Mouse (Mus musculus): Measurements from ENCODE around the gene Prkcz. TPM values are rescaled to one million over a fixed set of nuclear protein-coding genes. Genes with fewer than 3 reads are reported as not detected.

The Prkcz gene
- polyA plus RNA-seq, 1 experiment from 2014 or later: 63.3 TPM

DNA sequence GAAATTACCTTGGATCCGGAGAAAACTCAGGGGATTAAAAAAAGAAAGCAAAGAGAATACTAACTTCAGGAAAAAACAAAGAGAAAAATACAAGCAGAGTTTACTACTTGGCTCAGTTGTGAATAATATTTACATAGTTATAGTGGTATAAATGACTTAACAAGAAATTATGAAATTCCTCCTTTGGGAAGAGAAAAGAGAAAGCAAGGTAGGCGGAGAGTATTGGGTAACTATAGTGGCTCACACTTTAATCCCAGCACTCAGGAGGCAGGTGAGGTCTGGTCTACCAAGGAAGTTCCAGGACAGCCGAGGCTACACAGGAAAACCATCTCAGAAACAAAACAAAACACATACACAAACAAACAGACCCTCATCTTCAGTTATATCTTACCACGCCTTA lies 133.2 kb downstream of the Prkcz start:
- H3K27me3 ChIP-seq: 0 out of 2 replicates have a peak, but pooled peaks cover 3% of the 10 kb centered on the region
- H3K9ac ChIP-seq: no peak overlapping the region
- no peaks in the 10 kb centered on the region for H3K9me3 ChIP-seq
- ATAC-seq (ENCODE audit: low FRiP score): no peak
- peaks cover 12% of the 10 kb centered on the region; the same call in 1 of the 2 replicates for H3K4me1 ChIP-seq (replicated peaks)
- WGBS: 96% methylated on average over 4 of the region's 4 CpGs
- no peak overlapping the region for H3K4me2 ChIP-seq
- H3K27ac ChIP-seq: no peak overlapping the region
- H3K4me3 ChIP-seq: no peak overlapping the region
- no peaks in the 10 kb centered on the region for H3K36me3 ChIP-seq

DNA sequence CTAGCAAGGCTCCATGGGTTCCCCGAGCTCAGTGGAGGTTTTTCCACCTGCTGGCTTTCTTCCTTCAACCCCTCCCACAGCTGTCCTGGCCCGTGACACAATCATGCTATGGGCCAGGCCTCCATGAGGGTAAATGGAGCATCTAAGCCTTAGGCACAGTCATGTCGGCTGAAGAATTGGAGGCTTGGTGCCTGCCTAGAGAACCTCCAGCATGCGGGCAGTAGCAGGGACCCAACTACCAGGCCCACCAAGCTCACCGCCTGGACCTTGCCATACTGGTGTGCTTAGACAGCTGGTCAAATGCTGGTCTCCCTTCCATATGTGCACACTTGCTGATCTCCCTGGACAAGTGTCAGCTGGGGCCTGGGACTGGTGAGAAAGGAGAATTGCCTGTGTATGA lies 135.2 kb downstream of the Prkcz start:
- WGBS: 82% methylated on average over 5 of the region's 5 CpGs
- H3K9ac ChIP-seq: no peak overlapping the region; the same call in 1 of the 2 replicates

DNA sequence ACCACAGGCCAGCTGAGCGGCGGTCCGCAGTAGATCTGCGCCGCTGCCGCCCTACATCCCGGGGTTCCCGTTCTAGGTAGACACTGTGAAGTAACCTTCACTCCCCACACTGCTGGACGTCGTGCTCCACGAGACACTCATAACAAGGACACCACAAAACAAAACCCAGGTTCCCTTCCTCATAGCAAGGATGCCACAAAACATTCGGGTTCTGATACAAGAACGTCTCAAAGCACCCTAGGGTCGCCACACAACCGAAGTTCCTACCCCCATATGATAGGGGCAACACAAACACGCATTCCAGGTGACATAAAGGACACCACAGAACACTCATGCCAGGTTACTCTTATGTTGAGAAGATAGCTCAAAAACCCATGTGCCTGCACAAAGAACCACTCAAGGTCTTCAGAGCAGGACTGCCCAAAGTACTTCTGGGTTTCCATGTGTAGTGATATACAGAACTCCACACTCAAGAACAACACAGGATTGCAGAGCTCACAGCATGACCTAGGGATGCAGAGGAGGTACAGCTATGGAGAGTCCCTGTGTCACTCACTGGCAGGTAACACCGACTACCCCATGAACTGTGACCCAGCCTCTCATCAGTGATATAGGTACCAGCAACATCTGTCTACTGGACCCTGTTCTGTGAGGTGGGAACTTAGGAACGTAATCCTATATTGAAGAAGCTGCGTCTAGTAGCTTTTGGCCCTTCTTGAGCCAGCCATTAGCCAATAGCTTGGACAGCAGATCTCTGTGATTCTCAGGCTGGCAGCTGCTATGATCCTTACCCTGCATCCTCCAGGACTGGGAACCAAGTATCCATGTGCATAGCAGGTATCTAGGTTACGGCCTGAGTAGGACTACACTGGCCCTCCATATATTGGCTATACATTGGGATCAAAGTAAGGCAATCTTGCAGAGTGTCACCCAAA lies 137.3 kb downstream of the Prkcz start:
- Histone ChIP-seq H3K27ac (peak overlapping the region; percentile 95), H3K36me3 (no peaks in the 10 kb centered on the region), H3K4me2 (peak overlapping the region; percentile 61), H3K4me3 (peak overlapping the region; percentile 93), H3K27me3 (0 out of 2 replicates have a peak, but pooled peaks cover 3% of the 10 kb centered on the region), H3K9me3 (no peaks in the 10 kb centered on the region), H3K9ac (peak overlapping the region; percentile 84), H3K4me1 (replicated peaks) (peaks cover 37% of the 10 kb centered on the region)
- WGBS: 33% methylated on average over 20 of the region's 20 CpGs
- no peak for ATAC-seq (ENCODE audit: low FRiP score)

More for the DNA sequence above, 135.2 kb downstream of the Prkcz start:
- no peaks in the 10 kb centered on the region for H3K9me3 ChIP-seq
- H3K4me1 ChIP-seq (replicated peaks): peaks cover 17% of the 10 kb centered on the region
- no peak overlapping the region for H3K27ac ChIP-seq
- H3K4me3 ChIP-seq: no peak overlapping the region
- H3K27me3 ChIP-seq: 0 out of 2 replicates have a peak, but pooled peaks cover 3% of the 10 kb centered on the region
- ATAC-seq (ENCODE audit: low FRiP score): no peak
- no peaks in the 10 kb centered on the region for H3K36me3 ChIP-seq
- no peak overlapping the region for H3K4me2 ChIP-seq

- Histone ChIP-seq H3K27me3 (0 out of 2 replicates have a peak, but pooled peaks cover 3% of the 10 kb centered on the region), H3K4me2 (peak overlapping the region; percentile 61), H3K36me3 (no peaks in the 10 kb centered on the region), H3K9ac (peak overlapping the region; percentile 84), H3K4me3 (peak overlapping the region; percentile 93), H3K27ac (peak overlapping the region; percentile 95), H3K4me1 (replicated peaks) (peaks cover 46% of the 10 kb centered on the region), H3K9me3 (no peaks in the 10 kb centered on the region)
- under 1% methylated on average over 89 of the region's 116 CpGs for WGBS
- peak; percentile 100 for ATAC-seq (ENCODE audit: low FRiP score)
These were observed 138.1 kb downstream of the Prkcz start for GRCm38 (mm10) chr4:155222841-155223593.

DNA sequence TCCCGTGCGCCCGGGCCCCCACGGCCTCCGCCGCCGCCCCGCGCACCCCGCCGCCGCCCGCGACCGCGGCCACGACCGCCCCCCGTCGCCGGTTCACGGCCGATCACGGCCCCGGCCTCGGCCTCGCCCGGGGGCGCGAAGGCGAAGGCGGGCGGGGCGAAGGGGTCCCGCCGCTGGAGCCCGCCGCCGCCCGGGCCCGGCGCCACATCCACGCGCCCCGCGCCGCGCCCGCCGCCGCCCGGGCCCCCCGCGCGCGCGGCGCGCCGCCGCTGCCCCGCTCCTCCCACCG lies 138.7 kb downstream of the Prkcz start, which contains the start of gene Ski:
Gene Ski, minus strand, starts transcription at position 41 of the 289 bp plus-strand sequence.
- H3K4me1 ChIP-seq (replicated peaks): peaks cover 51% of the 10 kb centered on the region

GRCm38 (mm10) chr4:155221599-155222551 lies 139.3 kb downstream of the Prkcz start:
- ATAC-seq (ENCODE audit: low FRiP score): no peak
- H3K4me3 ChIP-seq: peak overlapping the region; percentile 93
- under 1% methylated on average over 91 of the region's 93 CpGs for WGBS
- H3K9me3 ChIP-seq: no peaks in the 10 kb centered on the region
- peaks cover 57% of the 10 kb centered on the region for H3K4me1 ChIP-seq (replicated peaks)
- H3K27me3 ChIP-seq: 0 out of 2 replicates have a peak, but pooled peaks cover 3% of the 10 kb centered on the region
- peak overlapping the region; percentile 98 for H3K9ac ChIP-seq
- H3K4me2 ChIP-seq: peak overlapping the region; percentile 100
- peak overlapping the region; percentile 92 for H3K27ac ChIP-seq
- H3K36me3 ChIP-seq: no peaks in the 10 kb centered on the region

More for the DNA sequence above, 138.7 kb downstream of the Prkcz start, which contains the start of gene Ski:
- Histone ChIP-seq H3K27ac (peak within 1 kb of the TSS; percentile 95), H3K36me3 (no peaks in the 10 kb centered on the region), H3K27me3 (0 out of 2 replicates have a peak, but pooled peaks cover 3% of the 10 kb centered on the region), H3K4me3 (peak within 1 kb of the TSS; percentile 93), H3K4me2 (peak within 1 kb of the TSS; percentile 100), H3K9me3 (no peaks in the 10 kb centered on the region), H3K9ac (peak within 1 kb of the TSS; percentile 98)
- 0% methylated on average over 11 of the region's 63 CpGs for WGBS
- ATAC-seq (ENCODE audit: low FRiP score): no peak

- Histone ChIP-seq H3K4me2 (peak overlapping the region; percentile 100), H3K9ac (peak overlapping the region; percentile 98), H3K27me3 (0 out of 2 replicates have a peak, but pooled peaks cover 3% of the 10 kb centered on the region), H3K36me3 (no peaks in the 10 kb centered on the region), H3K4me1 (replicated peaks) (peaks cover 65% of the 10 kb centered on the region), H3K27ac (peak overlapping the region; percentile 92), H3K9me3 (no peaks in the 10 kb centered on the region), H3K4me3 (peak overlapping the region; percentile 93)
- ATAC-seq (ENCODE audit: low FRiP score): no peak
- under 1% methylated on average over 7 of the region's 7 CpGs for WGBS
These were observed 140.1 kb downstream of the Prkcz start for GRCm38 (mm10) chr4:155221106-155221505.

DNA sequence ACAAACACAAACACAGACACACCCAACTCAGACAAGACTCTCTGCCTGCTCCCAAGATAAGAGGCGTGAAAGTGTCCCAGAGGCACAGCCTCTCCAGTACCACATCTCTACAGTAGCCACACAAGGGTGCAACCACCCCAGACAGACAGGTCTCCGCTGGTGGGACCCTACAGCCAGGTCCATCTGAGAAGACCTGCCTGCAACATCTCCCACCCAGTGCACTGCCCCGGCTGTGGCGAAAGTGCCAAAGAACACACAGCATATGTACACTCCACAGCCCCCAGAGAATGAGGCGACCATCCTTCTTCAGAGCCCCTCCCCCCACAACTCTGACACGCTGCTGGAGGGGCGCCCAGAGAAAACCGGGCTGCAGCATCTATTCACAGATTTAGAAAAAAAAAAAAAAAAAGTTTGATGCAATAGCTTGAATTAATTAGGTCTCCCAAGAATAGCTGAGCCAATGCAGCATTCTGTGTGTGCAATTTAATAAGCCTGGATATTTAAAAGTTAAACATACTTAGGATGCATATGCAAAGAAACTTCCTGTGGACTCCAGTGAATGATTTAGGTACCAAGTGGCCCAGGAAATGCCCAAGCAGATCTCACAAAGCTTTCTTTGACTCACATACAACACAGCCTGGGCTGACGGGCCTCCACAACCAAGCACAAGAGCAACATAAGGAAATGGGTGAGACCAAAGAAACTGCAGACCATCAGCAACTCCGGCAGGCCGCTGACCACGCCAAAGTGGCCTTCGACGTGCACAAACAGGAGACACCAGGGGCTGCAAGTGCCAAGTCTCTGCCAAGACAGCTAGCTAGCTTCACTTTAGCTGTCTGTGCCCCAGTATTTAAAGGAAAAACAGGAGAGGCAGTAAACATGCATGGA lies 140.7 kb downstream of the Prkcz start:
- H3K4me3 ChIP-seq: peak overlapping the region; percentile 93
- no peaks in the 10 kb centered on the region for H3K9me3 ChIP-seq
- H3K27me3 ChIP-seq: no peaks in the 10 kb centered on the region
- no peak for ATAC-seq (ENCODE audit: low FRiP score)
- 7% methylated on average over 14 of the region's 14 CpGs for WGBS
- no peaks in the 10 kb centered on the region for H3K36me3 ChIP-seq
- H3K27ac ChIP-seq: peak overlapping the region; percentile 92; the same call in 1 of the 2 replicates
- H3K4me1 ChIP-seq (replicated peaks): peaks cover 71% of the 10 kb centered on the region
- H3K9ac ChIP-seq: peak overlapping the region; percentile 98
- peak overlapping the region; percentile 100 for H3K4me2 ChIP-seq

DNA sequence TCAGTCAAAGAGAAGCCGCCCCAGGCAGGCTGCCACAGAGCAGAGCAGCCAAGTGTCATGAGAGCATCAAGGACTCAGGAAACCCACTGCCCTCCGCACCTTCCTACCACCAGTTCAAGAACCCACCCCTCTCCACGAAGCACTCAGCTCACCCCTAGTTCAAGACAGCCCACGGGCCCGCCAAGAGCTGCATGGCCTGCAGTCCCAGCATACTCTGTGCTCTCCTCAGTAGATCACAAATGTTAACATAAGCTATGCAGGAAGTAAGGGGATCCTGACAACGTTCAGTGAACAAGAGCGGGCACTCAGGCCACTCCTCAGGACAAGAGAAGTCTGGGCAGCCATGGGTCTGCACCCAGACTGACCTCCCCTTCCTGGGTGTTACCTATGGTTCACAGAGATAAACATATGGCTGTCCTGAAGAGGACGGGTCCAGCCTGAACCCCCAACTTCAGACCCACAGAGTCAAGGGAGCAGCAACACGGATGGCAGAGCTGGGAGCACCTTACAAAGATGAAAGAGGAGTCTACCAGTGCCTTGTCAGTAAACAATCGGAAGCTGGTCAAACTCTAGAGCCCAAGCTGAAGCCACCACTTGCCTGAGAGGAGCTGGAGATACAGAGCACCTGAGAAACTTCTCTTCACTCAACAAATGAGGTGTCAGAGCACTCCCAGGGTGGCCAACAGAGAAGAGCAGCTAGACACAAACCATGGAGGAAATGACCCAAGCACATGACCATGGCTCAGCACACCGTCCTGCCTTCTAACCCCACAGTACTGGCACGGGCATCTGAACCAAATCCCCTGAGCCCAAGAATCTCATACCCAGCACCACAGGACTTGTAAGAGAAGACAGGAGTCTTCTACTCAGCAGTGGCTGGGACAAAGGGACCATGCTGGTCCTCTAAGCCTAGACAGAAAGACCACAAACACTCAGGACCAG lies 141.6 kb downstream of the Prkcz start:
- WGBS: 53% methylated on average over 12 of the region's 12 CpGs
- no peaks in the 10 kb centered on the region for H3K36me3 ChIP-seq
- no peaks in the 10 kb centered on the region for H3K27me3 ChIP-seq
- H3K9me3 ChIP-seq: no peaks in the 10 kb centered on the region
- no peak for ATAC-seq (ENCODE audit: low FRiP score)
- H3K4me3 ChIP-seq: peak overlapping the region; percentile 93
- H3K9ac ChIP-seq: peak overlapping the region; percentile 98
- H3K27ac ChIP-seq: peak overlapping the region; percentile 40; the same call in 1 of the 2 replicates
- peaks cover 81% of the 10 kb centered on the region for H3K4me1 ChIP-seq (replicated peaks)
- peak overlapping the region; percentile 100 for H3K4me2 ChIP-seq
